Mouse (Mus musculus): ENCODE results near the gene Gm20388. TPM values are rescaled to one million over a fixed set of nuclear protein-coding genes. Genes with fewer than 3 reads are reported as not detected.

The Gm20388 gene
- polyA plus RNA-seq, 1 experiment from 2014 or later, result not detected

- no peak overlapping the region for H3K4me2 ChIP-seq (replicated peaks; ENCODE audit: low read depth)
- no peak overlapping the region for H3K27ac ChIP-seq (ENCODE audit: low read depth, low read length)
- H3K36me3 ChIP-seq (ENCODE audit: control insufficient read depth, insufficient read depth), result no peaks in the 10 kb centered on the region
- H3K9me3 ChIP-seq (ENCODE audit: control insufficient read depth), result no peaks in the 10 kb centered on the region
- WGBS, result 61% methylated on average over 21 of the region's 21 CpGs
- H3K4me1 ChIP-seq (replicated peaks; ENCODE audit: control insufficient read depth, insufficient read depth, low read length), result no peaks in the 10 kb centered on the region
- H3K9ac ChIP-seq (ENCODE audit: low read depth, low read length), result no peak overlapping the region
- TF ChIP-seq CTCF (IDR thresholded peaks at IDR 0.05; ENCODE audit: low read depth), result no peak
- H3K27me3 ChIP-seq (replicated peaks; ENCODE audit: control insufficient read depth, insufficient read depth, low read length), result no peaks in the 10 kb centered on the region
- ATAC-seq, result no peak
- H3K4me3 ChIP-seq (ENCODE audit: low read depth, low read length), result no peak overlapping the region
Observed at GRCm38 (mm10) chr8:121180474-121181284, 1270.0 kb downstream of the Gm20388 start.

- H3K4me2 ChIP-seq (replicated peaks; ENCODE audit: low read depth), result no peak overlapping the region
- no peak overlapping the region for H3K9ac ChIP-seq (ENCODE audit: low read depth, low read length)
- 55% methylated on average over 10 of the region's 10 CpGs for WGBS
- H3K36me3 ChIP-seq (ENCODE audit: control insufficient read depth, insufficient read depth), result no peaks in the 10 kb centered on the region
- no peaks in the 10 kb centered on the region for H3K27me3 ChIP-seq (replicated peaks; ENCODE audit: control insufficient read depth, insufficient read depth, low read length)
- no peaks in the 10 kb centered on the region for H3K4me1 ChIP-seq (replicated peaks; ENCODE audit: control insufficient read depth, insufficient read depth, low read length)
- H3K9me3 ChIP-seq (ENCODE audit: control insufficient read depth), result no peaks in the 10 kb centered on the region
- H3K27ac ChIP-seq (ENCODE audit: low read depth, low read length), result no peak overlapping the region
- no peak for TF ChIP-seq CTCF (IDR thresholded peaks at IDR 0.05; ENCODE audit: low read depth)
- H3K4me3 ChIP-seq (ENCODE audit: low read depth, low read length), result no peak overlapping the region
- ATAC-seq, result no peak
Observed at GRCm38 (mm10) chr8:121181285-121181884, 1270.7 kb downstream of the Gm20388 start.

- TF ChIP-seq CTCF (IDR thresholded peaks at IDR 0.05; ENCODE audit: low read depth), result no peak
- no peak overlapping the region for H3K4me2 ChIP-seq (replicated peaks; ENCODE audit: low read depth)
- no peak overlapping the region; the same call in 1 of the 2 replicates for H3K27ac ChIP-seq (ENCODE audit: low read depth, low read length)
- 62% methylated on average over 15 of the region's 15 CpGs for WGBS
- H3K9ac ChIP-seq (ENCODE audit: low read depth, low read length), result no peak overlapping the region
- no peak for ATAC-seq
- H3K9me3 ChIP-seq (ENCODE audit: control insufficient read depth), result no peaks in the 10 kb centered on the region
- H3K36me3 ChIP-seq (ENCODE audit: control insufficient read depth, insufficient read depth), result no peaks in the 10 kb centered on the region
- H3K4me3 ChIP-seq (ENCODE audit: low read depth, low read length), result no peak overlapping the region
- no peaks in the 10 kb centered on the region; the same call in 1 of the 2 replicates for H3K4me1 ChIP-seq (replicated peaks; ENCODE audit: control insufficient read depth, insufficient read depth, low read length)
- H3K27me3 ChIP-seq (replicated peaks; ENCODE audit: control insufficient read depth, insufficient read depth, low read length), result 0 out of 2 replicates have a peak, but pooled peaks cover 4% of the 10 kb centered on the region
Observed at GRCm38 (mm10) chr8:121187491-121188364, 1277.1 kb downstream of the Gm20388 start.

- Histone ChIP-seq H3K27ac (ENCODE audit: low read depth, low read length) (no peak overlapping the region), H3K4me2 (replicated peaks; ENCODE audit: low read depth) (no peak overlapping the region), H3K4me1 (replicated peaks; ENCODE audit: control insufficient read depth, insufficient read depth, low read length) (no peaks in the 10 kb centered on the region; the same call in 1 of the 2 replicates), H3K4me3 (ENCODE audit: low read depth, low read length) (no peak overlapping the region), H3K9me3 (ENCODE audit: control insufficient read depth) (no peaks in the 10 kb centered on the region), H3K27me3 (replicated peaks; ENCODE audit: control insufficient read depth, insufficient read depth, low read length) (0 out of 2 replicates have a peak, but pooled peaks cover 4% of the 10 kb centered on the region), H3K9ac (ENCODE audit: low read depth, low read length) (no peak overlapping the region), H3K36me3 (ENCODE audit: control insufficient read depth, insufficient read depth) (no peaks in the 10 kb centered on the region)
- no peak for ATAC-seq
- no peak for TF ChIP-seq CTCF (IDR thresholded peaks at IDR 0.05; ENCODE audit: low read depth)
- WGBS, result 51% methylated on average over 9 of the region's 9 CpGs
Observed at GRCm38 (mm10) chr8:121188994-121189393, 1278.4 kb downstream of the Gm20388 start.

- ATAC-seq, result no peak
- Histone ChIP-seq H3K36me3 (ENCODE audit: control insufficient read depth, insufficient read depth) (no peaks in the 10 kb centered on the region), H3K9me3 (ENCODE audit: control insufficient read depth) (no peaks in the 10 kb centered on the region), H3K4me2 (replicated peaks; ENCODE audit: low read depth) (no peak overlapping the region), H3K9ac (ENCODE audit: low read depth, low read length) (no peak overlapping the region), H3K27ac (ENCODE audit: low read depth, low read length) (no peak overlapping the region), H3K4me1 (replicated peaks; ENCODE audit: control insufficient read depth, insufficient read depth, low read length) (no peaks in the 10 kb centered on the region; the same call in 1 of the 2 replicates), H3K4me3 (ENCODE audit: low read depth, low read length) (no peak overlapping the region), H3K27me3 (replicated peaks; ENCODE audit: control insufficient read depth, insufficient read depth, low read length) (0 out of 2 replicates have a peak, but pooled peaks cover 4% of the 10 kb centered on the region)
- TF ChIP-seq CTCF (IDR thresholded peaks at IDR 0.05; ENCODE audit: low read depth), result no peak
- WGBS, result 44% methylated on average over 8 of the region's 8 CpGs
Observed at GRCm38 (mm10) chr8:121192451-121192850, 1281.8 kb downstream of the Gm20388 start.

- no peak for ATAC-seq
- Histone ChIP-seq H3K9me3 (ENCODE audit: control insufficient read depth) (no peaks in the 10 kb centered on the region), H3K27me3 (replicated peaks; ENCODE audit: control insufficient read depth, insufficient read depth, low read length) (no peaks in the 10 kb centered on the region), H3K36me3 (ENCODE audit: control insufficient read depth, insufficient read depth) (no peaks in the 10 kb centered on the region), H3K4me1 (replicated peaks; ENCODE audit: control insufficient read depth, insufficient read depth, low read length) (no peaks in the 10 kb centered on the region), H3K27ac (ENCODE audit: low read depth, low read length) (no peak overlapping the region), H3K9ac (ENCODE audit: low read depth, low read length) (no peak overlapping the region), H3K4me2 (replicated peaks; ENCODE audit: low read depth) (no peak overlapping the region), H3K4me3 (ENCODE audit: low read depth, low read length) (no peak overlapping the region)
- WGBS, result 74% methylated on average over 7 of the region's 7 CpGs
- no peak for TF ChIP-seq CTCF (IDR thresholded peaks at IDR 0.05; ENCODE audit: low read depth)
Observed at GRCm38 (mm10) chr8:121195970-121196369, 1285.3 kb downstream of the Gm20388 start.
